Mouse (Mus musculus) hindbrain, embryonic 12.5 days (tissue): ENCODE measurements around the gene Lamb2. TPM values are rescaled to one million over a fixed set of nuclear protein-coding genes. Genes with fewer than 3 reads are reported as not detected.

Source experiments
- ATAC-seq: fragments of 200-750 bp; cut with Nextera tagmentation; 2 replicates; pipeline ENCODE4 v1.8.0; 2017; ENCODE audit warnings: moderate TSS enrichment; ENCODE audit not compliant: low FRiP score
- H3K27ac ChIP-seq: fragments of 300-500 bp; sonication (generic); 2 replicates; pipeline ENCODE4 v1.5.1; 2016; ENCODE audit warnings: mild to moderate bottlenecking
- H3K27me3 ChIP-seq: fragments of 300-500 bp; sonication (generic); 2 replicates; pipeline ENCODE4 v1.6.1; 2016; ENCODE audit warnings: mild to moderate bottlenecking
- H3K36me3 ChIP-seq: fragments of 300-500 bp; sonication (generic); 2 replicates; pipeline ENCODE4 v1.6.1; 2016; ENCODE audit warnings: mild to moderate bottlenecking
- H3K4me1 ChIP-seq: fragments of 300-500 bp; sonication (generic); 2 replicates; pipeline ENCODE4 v1.6.1; 2016
- H3K4me2 ChIP-seq: fragments of 300-500 bp; sonication (generic); replicated peaks from 2 replicates; pipeline ENCODE4 v1.6.1; 2016; ENCODE audit warnings: mild to moderate bottlenecking
- H3K4me3 ChIP-seq: fragments of 300-500 bp; sonication (generic); 2 replicates; pipeline ENCODE4 v1.5.1; 2016; ENCODE audit warnings: mild to moderate bottlenecking
- H3K9ac ChIP-seq: fragments of 300-500 bp; sonication (generic); 2 replicates; pipeline ENCODE4 v1.6.1; 2016; ENCODE audit warnings: mild to moderate bottlenecking, moderate library complexity
- H3K9me3 ChIP-seq: fragments of 300-500 bp; sonication (generic); replicated peaks from 2 replicates; pipeline ENCODE4 v1.6.1; 2016; ENCODE audit warnings: mild to moderate bottlenecking
- WGBS: fragments of 180-500 bp; shearing (Covaris S2); methylation state at CpG from one replicate; pipeline ENCODE4 v1.1.7; 2016; 5-methylcytosine and 5-hydroxymethylcytosine counted together
- polyA plus RNA-seq: library from polyadenylated mRNA; unstranded; fragments of >200 nt; fragmentation: Nextera tagmentation; extraction: Ambion mirVana; gene quantifications from 2 replicates; pipeline ENCODE4 v1.2.1, GENCODE M21; 2016

Gene Lamb2
- polyA plus RNA-seq, 1 experiment from 2014 or later = 44.1 TPM

GRCm38 (mm10) chr9:108463713-108464112 is 15.8 kb upstream of the Lamb2 start:
- WGBS = over 99% methylated on average over 9 of the region's 9 CpGs
- Histone ChIP-seq H3K9ac (no peak overlapping the region), H3K36me3 (peaks cover 34% of the 10 kb centered on the region)

GRCm38 (mm10) chr9:108466219-108466618 is 13.3 kb upstream of the Lamb2 start:
- H3K27ac ChIP-seq = no peak overlapping the region
- H3K4me3 ChIP-seq = no peak overlapping the region
- peaks cover 12% of the 10 kb centered on the region for H3K4me1 ChIP-seq
- no peak for ATAC-seq
- no peaks in the 10 kb centered on the region for H3K27me3 ChIP-seq
- H3K9ac ChIP-seq = no peak overlapping the region
- H3K36me3 ChIP-seq = peaks cover 34% of the 10 kb centered on the region
- H3K4me2 ChIP-seq = no peak overlapping the region
- no peaks in the 10 kb centered on the region for H3K9me3 ChIP-seq
- WGBS = 95% methylated on average over 2 of the region's 2 CpGs

More at GRCm38 (mm10) chr9:108463713-108464112, 15.8 kb upstream of the Lamb2 start:
- Histone ChIP-seq H3K9me3 (no peaks in the 10 kb centered on the region), H3K27me3 (peaks cover 3% of the 10 kb centered on the region; the same call in 1 of the 2 replicates), H3K4me1 (peaks cover 16% of the 10 kb centered on the region), H3K27ac (no peak overlapping the region), H3K4me2 (no peak overlapping the region), H3K4me3 (no peak overlapping the region)
- no peak for ATAC-seq

- ATAC-seq = no peak
- Histone ChIP-seq H3K4me1 (no peaks in the 10 kb centered on the region), H3K36me3 (peaks cover 19% of the 10 kb centered on the region), H3K9ac (no peak overlapping the region), H3K4me2 (no peak overlapping the region), H3K27me3 (no peaks in the 10 kb centered on the region), H3K9me3 (no peaks in the 10 kb centered on the region), H3K27ac (no peak overlapping the region), H3K4me3 (no peak overlapping the region)
- 75% methylated on average over 5 of the region's 5 CpGs for WGBS
Measured at GRCm38 (mm10) chr9:108469430-108469829, 10.1 kb upstream of the Lamb2 start.

GRCm38 (mm10) chr9:108469845-108470244 is 9.7 kb upstream of the Lamb2 start:
- no peak overlapping the region for H3K27ac ChIP-seq
- H3K9me3 ChIP-seq = no peaks in the 10 kb centered on the region
- no peaks in the 10 kb centered on the region for H3K4me1 ChIP-seq
- no peaks in the 10 kb centered on the region for H3K27me3 ChIP-seq
- no peak overlapping the region for H3K4me2 ChIP-seq
- H3K4me3 ChIP-seq = no peak overlapping the region
- H3K36me3 ChIP-seq = peaks cover 15% of the 10 kb centered on the region
- no peak for ATAC-seq
- 76% methylated on average over 4 of the region's 4 CpGs for WGBS
- H3K9ac ChIP-seq = no peak overlapping the region

- WGBS = 89% methylated on average over 1 of the region's 1 CpGs
- ATAC-seq = no peak
- Histone ChIP-seq H3K4me2 (no peak overlapping the region), H3K4me3 (no peak overlapping the region), H3K27ac (no peak overlapping the region), H3K9ac (no peak overlapping the region), H3K9me3 (no peaks in the 10 kb centered on the region), H3K27me3 (no peaks in the 10 kb centered on the region), H3K4me1 (peaks cover 11% of the 10 kb centered on the region), H3K36me3 (no peaks in the 10 kb centered on the region)
Measured at GRCm38 (mm10) chr9:108474528-108474927, 5.0 kb upstream of the Lamb2 start.

GRCm38 (mm10) chr9:108478638-108479156 is 839 bp upstream of the Lamb2 start:
- Histone ChIP-seq H3K4me3 (peak overlapping the region; percentile 34), H3K4me2 (peak overlapping the region; percentile 60), H3K9me3 (no peaks in the 10 kb centered on the region), H3K36me3 (0 out of 2 replicates have a peak, but pooled peaks cover 6% of the 10 kb centered on the region), H3K27me3 (no peaks in the 10 kb centered on the region), H3K4me1 (peaks cover 22% of the 10 kb centered on the region), H3K9ac (0 out of 2 replicates have a peak overlapping the region, but pooled peaks have one; percentile 41), H3K27ac (peak overlapping the region; percentile 70)
- under 1% methylated on average over 20 of the region's 20 CpGs for WGBS
- peak; percentile 60 for ATAC-seq

GRCm38 (mm10) chr9:108479241-108479640 is 295 bp upstream of the Lamb2 start:
- Histone ChIP-seq H3K9ac (no peak overlapping the region), H3K4me3 (peak overlapping the region; percentile 34), H3K27me3 (no peaks in the 10 kb centered on the region), H3K27ac (no peak overlapping the region), H3K9me3 (no peaks in the 10 kb centered on the region), H3K36me3 (peaks cover 11% of the 10 kb centered on the region), H3K4me2 (peak overlapping the region; percentile 60), H3K4me1 (peaks cover 22% of the 10 kb centered on the region)
- ATAC-seq = peak; percentile 35
- 34% methylated on average over 11 of the region's 11 CpGs for WGBS

- ATAC-seq = no peak
- H3K27me3 ChIP-seq = no peaks in the 10 kb centered on the region
- no peak overlapping the region for H3K27ac ChIP-seq
- H3K9ac ChIP-seq = no peak overlapping the region
- H3K4me1 ChIP-seq = peaks cover 22% of the 10 kb centered on the region
- WGBS = 93% methylated on average over 28 of the region's 28 CpGs
- H3K36me3 ChIP-seq = peaks cover 24% of the 10 kb centered on the region
- H3K4me3 ChIP-seq = no peak overlapping the region
- H3K9me3 ChIP-seq = no peaks in the 10 kb centered on the region
- H3K4me2 ChIP-seq = peak overlapping the region; percentile 60; the same call in 1 of the 2 replicates
Measured at GRCm38 (mm10) chr9:108480813-108481519, 1.4 kb downstream of the Lamb2 start.

- 93% methylated on average over 19 of the region's 19 CpGs for WGBS
- no peak overlapping the region for H3K9ac ChIP-seq
- peaks cover 22% of the 10 kb centered on the region for H3K4me1 ChIP-seq
- no peaks in the 10 kb centered on the region for H3K9me3 ChIP-seq
- no peaks in the 10 kb centered on the region for H3K27me3 ChIP-seq
- H3K4me2 ChIP-seq = no peak overlapping the region
- peaks cover 31% of the 10 kb centered on the region for H3K36me3 ChIP-seq
- ATAC-seq = no peak
- H3K4me3 ChIP-seq = no peak overlapping the region
- H3K27ac ChIP-seq = no peak overlapping the region
Measured at GRCm38 (mm10) chr9:108481520-108482210, 2.1 kb downstream of the Lamb2 start.

- peaks cover 44% of the 10 kb centered on the region for H3K36me3 ChIP-seq
- no peaks in the 10 kb centered on the region for H3K9me3 ChIP-seq
- no peak overlapping the region for H3K4me2 ChIP-seq
- no peak overlapping the region for H3K9ac ChIP-seq
- peaks cover 22% of the 10 kb centered on the region for H3K4me1 ChIP-seq
- no peak overlapping the region for H3K27ac ChIP-seq
- H3K4me3 ChIP-seq = no peak overlapping the region
- no peak for ATAC-seq
- H3K27me3 ChIP-seq = no peaks in the 10 kb centered on the region
- WGBS = 92% methylated on average over 18 of the region's 18 CpGs
Measured at GRCm38 (mm10) chr9:108483051-108483790, 3.7 kb downstream of the Lamb2 start.

GRCm38 (mm10) chr9:108484021-108484420 is 4.5 kb downstream of the Lamb2 start:
- H3K9ac ChIP-seq = no peak overlapping the region
- no peak overlapping the region for H3K4me2 ChIP-seq

GRCm38 (mm10) chr9:108485301-108485875 is 5.9 kb downstream of the Lamb2 start:
- Histone ChIP-seq H3K4me1 (peaks cover 12% of the 10 kb centered on the region), H3K36me3 (peaks cover 54% of the 10 kb centered on the region), H3K4me3 (no peak overlapping the region), H3K27ac (no peak overlapping the region), H3K27me3 (no peaks in the 10 kb centered on the region), H3K9ac (no peak overlapping the region), H3K9me3 (no peaks in the 10 kb centered on the region), H3K4me2 (no peak overlapping the region)
- WGBS = 94% methylated on average over 19 of the region's 19 CpGs
- no peak for ATAC-seq

More at GRCm38 (mm10) chr9:108484021-108484420, 4.5 kb downstream of the Lamb2 start:
- peaks cover 16% of the 10 kb centered on the region for H3K4me1 ChIP-seq
- no peak overlapping the region for H3K27ac ChIP-seq
- H3K4me3 ChIP-seq = no peak overlapping the region
- no peaks in the 10 kb centered on the region for H3K27me3 ChIP-seq
- 95% methylated on average over 15 of the region's 15 CpGs for WGBS
- no peak for ATAC-seq
- H3K9me3 ChIP-seq = no peaks in the 10 kb centered on the region
- peaks cover 52% of the 10 kb centered on the region for H3K36me3 ChIP-seq
